Mouse (Mus musculus) T-helper 1 cell (primary cell): Measurements from ENCODE around the gene Trpm7.

Experiments
- in situ Hi-C: fragments of 300-600 bp; cut with MboI, MseI; formaldehyde crosslinking; loops from one replicate; pipeline ENCODE4 v1.15.1; 2025; ENCODE audit warnings: high pct_unique_total_duplicates

Trpm7 gene

GRCm38 (mm10) chr2:126816644-126817347 is 59.2 kb downstream of the Trpm7 start:
- in situ Hi-C loops: no loop called here

- in situ Hi-C loops: no loop called here
Measured at GRCm38 (mm10) chr2:126815822-126816221, 60.2 kb downstream of the Trpm7 start.

GRCm38 (mm10) chr2:126801980-126802379 is 74.0 kb downstream of the Trpm7 start:
- in situ Hi-C loops: no loop called here

DNA sequence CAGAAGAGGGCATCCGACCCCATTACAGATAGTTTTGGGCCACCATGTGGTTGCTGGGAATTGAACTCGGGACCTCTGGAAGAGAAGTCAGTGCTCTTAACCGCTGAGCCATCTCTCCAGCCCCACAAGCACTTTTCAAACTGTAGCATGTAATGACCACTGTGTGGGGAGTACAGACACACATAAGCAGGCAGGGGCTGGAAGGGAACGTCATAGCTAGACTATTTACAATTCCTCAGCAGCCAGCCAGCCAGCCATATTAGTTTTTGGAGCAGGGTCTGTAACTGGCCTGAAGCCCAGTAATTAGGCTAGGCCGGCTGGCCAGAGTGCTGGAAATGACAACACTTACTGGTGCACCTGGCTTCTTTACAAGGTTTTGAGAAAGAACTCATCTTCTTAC is 77.6 kb downstream of the Trpm7 start:
- in situ Hi-C loops: no loop called here

DNA sequence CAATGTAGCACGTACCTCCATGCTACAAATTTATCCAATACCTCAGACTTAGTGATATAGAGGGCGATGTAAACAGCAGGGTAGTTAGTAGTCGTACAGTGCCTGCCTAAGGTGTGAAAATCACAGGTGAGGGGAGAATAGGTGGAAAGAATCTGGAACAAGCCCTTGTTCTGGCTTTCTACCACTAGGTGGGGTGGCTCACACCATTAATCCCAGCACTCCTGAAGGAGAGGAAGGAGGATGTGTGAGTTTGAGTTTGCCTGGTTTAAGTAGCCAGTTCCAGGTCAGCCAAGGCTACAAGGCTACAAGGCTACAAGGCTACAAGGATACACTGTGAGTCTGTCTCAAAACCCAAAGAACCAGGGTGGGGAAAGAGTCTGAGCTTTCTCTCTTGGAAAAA is 80.3 kb downstream of the Trpm7 start:
- in situ Hi-C loops: no loop called here

GRCm38 (mm10) chr2:126792611-126793010 is 83.4 kb downstream of the Trpm7 start:
- in situ Hi-C loops: no loop called here

- in situ Hi-C loops: loop anchor here (10.0 kb wide), 1 partner anchor 217 kb away; the partner anchor contains the start of gene Ap4e1
Measured at GRCm38 (mm10) chr2:126787721-126788342, 88.2 kb downstream of the Trpm7 start.

GRCm38 (mm10) chr2:126783370-126783769 is 92.7 kb downstream of the Trpm7 start, which contains the start of gene Usp50:
Gene Usp50 (minus strand): TSS chr2:126783470.
- in situ Hi-C loops: loop anchor here (5.0 to 10.0 kb wide), 2 partner anchors 191 to 221 kb away; partner anchors contain the start of gene Ap4e1

GRCm38 (mm10) chr2:126782433-126782832 is 93.6 kb downstream of the Trpm7 start:
- in situ Hi-C loops: loop anchor here (5.0 to 10.0 kb wide), 2 partner anchors 190 to 222 kb away; partner anchors contain the start of gene Ap4e1

DNA sequence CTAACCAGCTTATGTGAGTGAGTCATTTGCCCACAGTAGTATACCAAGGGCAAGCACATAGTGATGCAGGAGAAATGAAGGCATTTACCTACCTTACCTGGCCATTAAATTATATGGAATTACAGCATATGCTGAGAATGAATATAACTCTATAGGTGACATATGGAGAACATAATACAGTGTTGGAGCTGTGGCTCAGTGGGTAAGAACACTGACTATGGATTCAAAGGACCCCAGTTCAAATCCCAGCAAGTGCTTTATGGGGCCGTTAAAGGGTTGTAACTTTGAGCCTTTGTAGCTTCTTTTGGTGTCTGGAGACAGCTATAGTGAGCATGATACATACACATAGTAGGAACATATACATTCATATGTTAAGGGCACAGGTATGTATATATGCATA is 94.6 kb downstream of the Trpm7 start:
- in situ Hi-C loops: loop anchor here (5.0 to 10.0 kb wide), 2 partner anchors 189 to 223 kb away; partner anchors contain the start of gene Ap4e1

DNA sequence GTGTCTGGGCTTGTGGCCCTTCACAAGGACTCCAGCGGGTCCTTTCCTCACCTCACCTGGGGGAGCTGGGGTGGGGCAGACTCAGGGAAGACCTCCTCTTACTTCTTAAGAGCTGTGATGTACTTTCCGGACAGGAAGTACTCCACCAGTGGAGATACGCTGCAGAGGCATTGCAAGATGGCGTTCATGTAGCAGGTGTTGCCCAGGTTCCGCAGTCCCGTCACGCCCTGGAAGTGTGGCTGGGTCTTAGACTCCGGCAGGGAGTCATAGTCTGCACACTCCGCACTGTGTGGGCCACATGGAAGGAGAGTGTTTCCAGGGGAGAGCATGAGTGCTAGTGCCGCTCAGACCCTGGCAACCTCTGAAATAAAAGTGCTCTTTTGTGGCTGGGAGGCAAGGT is 95.7 kb downstream of the Trpm7 start:
- in situ Hi-C loops: loop anchor here (5.0 to 10.0 kb wide), 2 partner anchors 188 to 225 kb away; partner anchors contain the start of gene Ap4e1

- in situ Hi-C loops: no loop called here
Measured at GRCm38 (mm10) chr2:126778806-126779205, 97.2 kb downstream of the Trpm7 start.

DNA sequence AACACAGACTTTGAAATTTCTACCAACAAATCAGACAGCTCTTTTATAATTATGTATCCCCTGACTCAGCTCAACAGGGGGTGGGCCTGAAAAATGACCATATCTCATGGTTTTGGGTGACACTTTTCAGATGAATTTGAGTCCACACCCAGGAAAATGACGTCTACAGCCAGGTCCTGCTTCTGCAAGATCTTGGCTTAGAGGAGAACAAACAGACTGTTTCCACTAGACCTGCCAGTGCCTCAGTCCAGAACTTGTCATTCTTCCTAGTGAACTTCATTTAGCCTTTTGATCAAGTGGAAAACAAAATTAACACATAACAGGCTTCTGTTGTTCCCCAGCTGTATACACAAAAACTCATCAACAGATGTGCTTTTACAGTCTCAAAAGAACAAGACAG is 99.6 kb downstream of the Trpm7 start:
- in situ Hi-C loops: no loop called here

GRCm38 (mm10) chr2:126775951-126776350 is 100.1 kb downstream of the Trpm7 start:
- in situ Hi-C loops: no loop called here

GRCm38 (mm10) chr2:126772217-126772616 is 103.8 kb downstream of the Trpm7 start:
- in situ Hi-C loops: no loop called here

DNA sequence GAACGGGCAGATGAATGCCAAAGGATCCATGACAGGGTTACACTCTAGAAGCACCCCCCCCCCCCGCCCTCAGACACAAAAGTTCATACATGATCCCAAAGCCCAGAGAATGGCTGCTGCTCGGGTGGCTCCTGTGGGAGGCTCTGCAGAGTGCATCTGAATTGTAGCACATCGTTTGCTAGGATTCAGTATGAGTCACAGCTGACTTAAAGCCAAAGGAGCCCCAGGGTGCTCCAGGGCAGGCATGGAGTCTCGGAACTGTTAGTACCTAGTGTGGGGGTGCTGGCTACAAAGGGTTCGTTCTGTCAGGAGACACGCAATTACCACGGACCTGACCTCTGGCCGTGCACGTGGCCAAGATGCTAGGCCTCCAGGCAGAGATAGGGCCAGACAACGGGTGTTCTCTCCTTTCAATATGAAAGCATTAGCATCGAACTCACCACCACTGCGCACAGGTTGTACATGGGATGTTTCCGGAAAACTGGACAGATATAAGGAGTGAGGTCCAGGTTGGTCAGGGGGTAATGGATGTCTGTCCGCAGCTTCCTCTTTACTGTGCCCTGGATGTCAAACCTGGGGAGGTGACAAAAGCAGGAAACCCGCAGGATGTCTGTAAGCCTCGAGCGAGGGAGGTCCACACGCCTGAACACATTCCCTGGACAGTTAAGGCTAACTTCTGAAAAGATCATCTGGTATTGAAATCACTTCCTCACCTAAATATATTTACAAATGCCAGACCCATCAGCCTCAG is 106.4 kb downstream of the Trpm7 start:
- in situ Hi-C loops: no loop called here

GRCm38 (mm10) chr2:126768194-126768593 is 107.8 kb downstream of the Trpm7 start:
- in situ Hi-C loops: no loop called here

DNA sequence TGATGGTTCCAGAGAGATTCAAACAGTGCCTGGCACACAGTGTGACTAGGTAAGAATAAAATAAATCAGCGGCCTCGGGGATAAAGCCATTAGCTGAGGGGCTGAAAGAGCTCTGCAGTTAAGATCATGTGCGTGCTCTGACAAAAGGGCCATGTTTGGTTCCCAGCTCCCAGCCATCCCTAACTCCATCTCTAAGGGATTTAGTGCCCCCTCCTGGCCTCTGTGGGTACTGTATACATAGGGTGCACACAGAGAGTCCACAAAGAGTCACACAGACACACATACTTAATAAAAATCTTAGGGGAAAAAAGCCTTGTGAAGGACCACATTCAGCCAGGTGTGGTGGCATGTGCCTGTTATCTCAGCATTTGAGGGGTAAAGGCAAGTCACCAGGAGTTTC is 108.4 kb downstream of the Trpm7 start:
- in situ Hi-C loops: no loop called here

DNA sequence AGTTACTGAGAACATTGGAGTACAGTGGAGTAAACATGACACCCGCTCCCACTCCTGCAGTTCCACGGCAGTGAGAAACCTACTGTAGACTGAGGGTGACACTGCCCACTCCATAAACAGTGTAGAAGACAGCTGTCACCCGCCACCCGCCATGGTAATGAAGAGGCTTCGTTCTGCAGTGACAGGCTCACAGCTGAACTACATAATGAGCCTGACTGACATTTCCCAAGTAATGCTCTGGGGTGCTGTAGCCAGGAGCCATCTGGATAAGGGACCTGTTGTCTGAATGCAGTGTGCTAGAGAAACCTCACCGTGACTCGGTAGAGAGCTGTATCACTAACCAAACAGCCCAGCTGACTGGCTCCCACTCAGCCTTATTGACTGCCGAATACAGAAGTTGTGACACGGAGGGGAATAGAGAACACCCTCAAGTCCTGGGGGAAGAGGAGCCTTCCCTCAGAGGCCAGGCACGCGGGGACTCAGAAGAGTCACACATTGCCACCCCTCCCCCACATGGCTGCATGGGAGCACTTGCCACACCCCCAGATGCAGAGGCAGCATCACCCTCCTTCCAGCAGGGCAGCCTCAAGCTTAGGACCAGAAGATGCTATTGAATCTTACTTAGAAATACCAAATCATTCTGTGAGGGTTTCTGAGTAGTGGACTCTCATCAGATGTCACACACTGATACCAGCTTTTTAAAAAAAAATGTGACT is 110.0 kb downstream of the Trpm7 start:
- in situ Hi-C loops: no loop called here

GRCm38 (mm10) chr2:126759351-126759750 is 116.7 kb downstream of the Trpm7 start:
- in situ Hi-C loops: no loop called here

GRCm38 (mm10) chr2:126755664-126756063 is 120.4 kb downstream of the Trpm7 start:
- in situ Hi-C loops: no loop called here

GRCm38 (mm10) chr2:126743389-126743788 is 132.6 kb downstream of the Trpm7 start:
- in situ Hi-C loops: no loop called here
